Mouse (Mus musculus) inflammation-experienced regulatory T-cells, adult 6 months (primary cell): ENCODE data around the gene Pdhx. TPM values are rescaled to one million over a fixed set of nuclear protein-coding genes. Genes with fewer than 3 reads are reported as not detected.

Experiments
- ATAC-seq: one replicate; pipeline ENCODE4 v1.8.0; 2017
- polyA plus RNA-seq, 3 experiments: library from polyadenylated mRNA; unstranded; fragments of 100-300 nt; shearing (Covaris generic); gene quantifications; one replicate each; pipeline ENCODE4 v1.2.1; 2017

The Pdhx gene
- polyA plus RNA-seq, 3 experiments from 2014 or later, result 14.8 to 21.4 (median 18.4) TPM

DNA sequence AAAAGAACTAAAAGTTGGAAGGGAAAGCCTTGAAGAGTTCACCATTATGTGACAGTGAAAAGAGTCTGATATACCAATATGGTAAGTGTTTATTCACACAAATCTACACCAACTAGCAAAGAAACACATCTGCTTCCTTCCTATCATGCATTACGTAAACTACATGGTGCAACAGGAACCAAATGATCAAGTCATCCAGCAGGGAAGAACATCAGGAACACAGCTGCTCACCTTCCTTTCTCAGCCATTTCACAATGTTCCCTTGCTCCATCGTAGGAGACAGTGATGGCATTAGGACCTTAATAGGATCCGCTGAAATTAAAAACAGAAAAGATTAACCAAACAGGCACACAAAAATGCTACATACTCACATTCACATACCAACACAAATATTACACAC lies 15.0 kb downstream of the Pdhx start:
- no peak for ATAC-seq

DNA sequence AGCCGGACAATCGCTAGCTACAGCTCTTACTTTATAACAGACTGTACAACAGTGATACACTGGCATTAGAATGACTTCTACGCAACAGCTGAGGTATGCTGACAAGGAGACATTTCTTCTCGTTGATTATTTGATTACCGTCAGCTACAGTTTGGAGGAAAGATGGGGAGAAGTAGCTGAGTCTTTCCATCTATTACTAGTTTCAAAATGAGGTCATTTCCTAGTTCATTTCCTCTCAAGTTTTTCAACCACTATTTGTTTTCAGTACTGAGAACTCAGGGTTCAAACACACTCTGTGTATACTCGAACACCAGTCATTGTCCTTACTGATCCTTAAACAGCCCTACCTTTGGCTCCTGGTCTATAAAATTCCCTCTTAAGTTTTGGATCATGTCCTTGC lies 17.5 kb downstream of the Pdhx start:
- ATAC-seq, result no peak

DNA sequence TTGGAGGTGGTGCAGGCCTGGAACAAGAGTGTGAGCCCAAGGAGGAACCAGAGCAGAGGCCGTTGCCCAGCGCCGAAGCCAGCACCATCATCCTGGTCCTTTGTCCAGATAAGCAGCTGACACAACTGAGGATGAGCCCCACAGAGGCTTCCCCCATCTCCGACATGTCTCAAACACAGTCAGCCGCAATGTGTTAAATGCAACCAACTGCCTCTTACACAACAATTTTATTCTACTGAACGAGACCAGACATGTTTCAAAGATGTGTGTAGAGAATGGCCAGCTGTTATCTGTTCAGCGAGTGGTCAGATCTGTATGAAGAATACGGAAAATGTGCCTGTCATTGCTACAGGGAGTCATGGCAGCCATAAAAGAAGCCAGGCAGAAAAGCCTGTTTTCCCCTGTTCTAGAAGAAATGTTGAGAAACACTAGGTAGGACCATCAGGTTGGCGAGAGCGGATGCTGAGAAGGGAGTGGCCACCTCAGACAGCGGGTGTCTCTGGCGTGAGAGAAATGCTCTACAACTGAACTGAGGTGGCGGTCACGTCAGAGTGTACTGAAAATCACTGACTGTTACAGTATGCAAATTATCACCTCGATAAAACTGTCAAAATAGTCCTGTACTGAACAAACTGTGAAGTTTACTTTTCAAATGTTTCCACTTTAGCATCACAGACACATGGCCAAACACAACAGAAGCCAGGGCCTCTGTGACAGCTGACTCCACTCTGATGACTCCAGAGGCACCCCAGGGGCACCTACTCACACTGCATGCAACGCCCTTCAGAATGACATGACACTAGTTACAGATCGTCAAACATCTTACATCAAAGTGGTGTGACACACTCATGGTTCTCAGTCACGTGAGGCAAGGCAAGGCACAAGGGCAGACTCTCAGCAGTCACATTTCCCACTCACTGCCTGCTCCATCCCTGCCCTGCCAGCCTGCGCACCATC lies 21.1 kb downstream of the Pdhx start:
- ATAC-seq, result no peak

DNA sequence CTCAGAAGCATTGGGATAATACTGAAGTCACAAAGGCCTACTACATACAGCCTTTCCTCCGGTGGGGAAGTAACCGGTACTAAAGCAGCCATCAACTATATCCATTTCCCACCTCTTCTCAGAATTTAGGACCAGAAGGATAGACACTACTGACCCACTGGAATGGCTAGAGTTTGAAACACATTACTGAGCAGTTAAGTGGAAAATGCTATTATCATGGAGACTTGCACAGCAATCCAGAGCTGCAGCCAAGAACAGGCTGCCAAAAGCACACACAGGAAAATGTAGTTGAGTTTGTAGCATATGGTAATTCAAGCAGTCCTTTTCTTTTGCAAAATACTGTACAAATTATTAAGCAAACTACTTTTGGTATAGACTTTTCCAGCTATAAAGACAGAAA lies 28.0 kb downstream of the Pdhx start:
- ATAC-seq, result no peak

DNA sequence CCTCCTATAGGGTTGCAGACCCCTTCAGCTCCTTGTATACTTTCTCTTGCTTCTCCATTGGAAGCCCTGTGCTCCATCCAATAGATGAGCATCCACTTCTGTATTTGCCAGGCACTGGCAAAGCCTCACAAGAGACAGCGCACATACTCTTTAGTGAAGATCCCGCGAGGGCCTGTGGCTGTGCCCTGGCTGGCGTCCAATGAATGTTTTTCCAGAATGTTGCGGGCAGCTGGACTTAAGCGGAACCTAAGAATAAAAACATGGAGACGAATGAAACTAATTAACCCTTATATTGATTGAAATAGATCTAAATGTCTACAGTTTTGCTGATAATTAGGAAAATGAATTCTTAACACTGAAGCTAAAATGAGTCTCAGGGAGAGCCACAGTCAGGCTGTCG lies 32.4 kb downstream of the Pdhx start:
- no peak for ATAC-seq

DNA sequence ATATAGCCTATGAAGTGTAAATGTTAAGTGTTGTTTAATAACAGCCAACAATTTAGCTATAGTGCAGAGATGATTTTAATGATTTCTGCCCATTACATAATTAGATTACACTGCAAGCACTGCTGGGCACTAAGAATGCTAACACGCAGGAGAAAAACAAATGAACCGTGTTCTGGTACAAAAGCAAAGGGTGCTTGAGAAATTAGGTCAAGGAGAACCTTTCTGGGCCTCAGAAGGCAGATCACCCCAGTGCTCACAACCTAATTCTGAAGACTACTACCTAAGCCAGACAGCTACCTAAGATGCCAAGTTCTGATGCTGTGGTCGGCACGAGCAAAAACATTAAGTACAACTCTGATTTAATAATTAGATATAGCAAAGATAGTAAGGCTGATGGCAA lies 35.5 kb downstream of the Pdhx start:
- ATAC-seq, result no peak

DNA sequence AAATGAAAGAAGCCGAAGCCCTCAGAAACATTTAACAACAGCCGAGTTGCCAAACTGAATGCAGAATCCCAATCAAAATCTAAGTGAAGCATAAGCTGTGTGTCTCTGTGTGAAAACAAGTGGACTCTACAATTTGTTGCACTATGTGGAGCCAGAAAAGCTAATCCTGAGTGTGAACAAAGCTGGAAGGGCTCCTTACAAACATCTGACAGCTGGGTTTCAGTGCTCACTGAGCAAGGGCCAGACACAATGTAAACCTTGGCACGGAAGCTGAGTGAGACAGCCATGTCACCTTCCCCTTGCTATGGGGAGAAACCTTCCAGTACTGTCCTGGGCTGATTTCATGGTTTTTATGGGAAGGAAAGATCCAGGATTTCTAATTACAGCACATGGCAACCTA lies 50.6 kb downstream of the Pdhx start:
- no peak for ATAC-seq

DNA sequence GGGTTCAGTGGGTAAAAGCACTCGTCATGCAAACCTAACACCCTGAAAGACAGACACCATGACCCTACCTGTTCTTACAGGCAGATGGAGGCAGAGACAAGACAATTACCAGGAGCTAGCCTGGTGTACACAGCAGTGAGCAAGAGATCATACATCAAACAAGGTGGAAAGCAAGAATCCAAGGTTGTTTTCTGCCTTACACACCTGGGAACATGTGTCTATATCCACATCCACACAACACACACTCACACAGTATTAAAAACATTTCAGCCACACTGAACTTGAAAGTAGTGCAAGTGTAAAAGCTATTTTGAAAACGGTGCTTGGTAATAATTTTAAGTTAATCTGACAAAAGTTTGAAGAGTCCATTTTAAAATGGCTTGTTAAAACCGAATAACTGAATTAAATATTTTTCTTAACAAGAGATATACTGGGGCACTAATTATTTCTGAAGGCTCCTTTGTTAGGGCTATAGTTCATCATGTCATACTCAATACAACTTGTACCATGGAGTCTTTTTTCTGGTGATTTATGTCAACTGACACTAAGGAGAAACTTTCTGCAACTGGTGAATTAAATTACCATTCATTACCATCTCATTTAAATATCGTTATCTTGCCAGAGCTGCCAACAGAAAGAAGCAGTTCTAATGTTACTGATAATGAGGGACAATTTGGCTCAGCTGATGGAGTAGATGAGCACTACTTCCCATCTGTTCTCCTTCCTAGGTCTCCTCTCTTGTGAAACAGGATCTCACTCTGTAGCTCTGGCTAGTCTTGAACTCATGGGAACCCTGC lies 52.9 kb downstream of the Pdhx start:
- ATAC-seq, result no peak

DNA sequence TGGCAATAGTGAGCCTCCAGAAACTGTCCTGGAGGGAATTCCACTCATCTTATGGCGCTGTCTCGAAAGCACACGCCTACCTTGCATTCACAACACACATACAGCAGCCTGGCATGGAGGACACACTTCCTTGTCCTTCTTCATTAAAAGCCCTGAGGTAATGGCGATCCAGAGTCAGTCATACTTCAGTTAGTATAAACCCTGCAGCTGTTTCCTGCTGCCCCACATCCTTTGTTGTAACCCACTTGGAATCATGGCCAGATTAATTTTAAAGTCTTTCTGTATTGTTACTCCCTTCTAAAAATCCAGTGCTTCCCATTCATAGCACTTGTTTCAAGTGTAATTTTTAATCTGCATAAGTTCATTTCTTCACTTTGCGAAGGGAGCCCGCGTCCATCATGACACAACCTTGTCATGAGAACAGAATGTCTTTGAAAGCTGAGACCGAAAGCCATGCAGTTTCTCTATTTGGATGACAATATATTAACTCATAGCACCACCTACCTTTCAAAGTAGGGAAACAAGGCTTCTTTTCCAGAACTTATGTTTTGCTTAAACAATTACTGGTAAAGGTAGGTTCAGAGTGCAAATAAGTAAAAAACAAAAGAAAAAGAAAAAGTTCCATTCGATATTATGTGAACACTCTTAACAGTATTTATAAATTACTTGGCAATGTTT lies 54.4 kb downstream of the Pdhx start:
- peak; percentile 95 for ATAC-seq

DNA sequence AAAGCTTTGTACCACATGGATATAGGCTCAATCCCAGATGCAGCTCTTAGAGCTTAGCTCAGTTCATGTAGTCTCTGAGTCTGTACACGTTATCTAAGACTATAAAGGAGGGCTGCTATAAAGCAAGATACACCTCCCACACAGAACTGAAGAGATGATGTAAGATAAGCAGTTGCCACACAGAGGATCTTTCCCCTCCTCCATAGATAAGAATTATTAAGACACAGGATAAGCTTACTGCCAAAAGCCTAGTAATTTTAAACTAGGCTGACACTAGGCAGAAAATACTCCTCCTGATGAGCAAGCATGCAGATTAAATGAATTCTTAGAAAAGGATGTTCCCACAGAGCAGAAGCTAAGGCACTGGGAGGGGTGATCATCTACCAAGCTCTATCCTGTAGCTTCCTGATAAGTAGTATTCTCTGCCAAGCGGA lies 55.9 kb downstream of the Pdhx start:
- no peak for ATAC-seq

DNA sequence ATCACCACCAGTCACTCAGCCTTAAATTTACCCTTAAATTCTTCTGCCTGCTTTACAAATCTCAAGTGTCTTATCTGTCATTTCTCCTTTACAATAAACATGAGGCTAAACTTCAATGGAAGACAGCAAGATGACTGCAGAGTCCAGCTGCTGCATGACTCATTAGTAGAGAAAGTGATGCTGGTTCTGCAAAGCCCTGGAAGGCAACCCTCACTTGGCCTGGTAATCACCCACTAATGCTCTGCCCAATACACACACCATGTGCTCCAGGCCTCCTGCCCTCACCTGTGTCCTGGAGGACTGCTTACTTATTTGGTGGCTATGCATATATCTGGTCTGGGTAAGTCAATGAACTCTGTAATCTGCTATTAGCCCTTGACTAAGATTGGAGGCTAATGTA lies 57.2 kb downstream of the Pdhx start:
- ATAC-seq, result no peak

DNA sequence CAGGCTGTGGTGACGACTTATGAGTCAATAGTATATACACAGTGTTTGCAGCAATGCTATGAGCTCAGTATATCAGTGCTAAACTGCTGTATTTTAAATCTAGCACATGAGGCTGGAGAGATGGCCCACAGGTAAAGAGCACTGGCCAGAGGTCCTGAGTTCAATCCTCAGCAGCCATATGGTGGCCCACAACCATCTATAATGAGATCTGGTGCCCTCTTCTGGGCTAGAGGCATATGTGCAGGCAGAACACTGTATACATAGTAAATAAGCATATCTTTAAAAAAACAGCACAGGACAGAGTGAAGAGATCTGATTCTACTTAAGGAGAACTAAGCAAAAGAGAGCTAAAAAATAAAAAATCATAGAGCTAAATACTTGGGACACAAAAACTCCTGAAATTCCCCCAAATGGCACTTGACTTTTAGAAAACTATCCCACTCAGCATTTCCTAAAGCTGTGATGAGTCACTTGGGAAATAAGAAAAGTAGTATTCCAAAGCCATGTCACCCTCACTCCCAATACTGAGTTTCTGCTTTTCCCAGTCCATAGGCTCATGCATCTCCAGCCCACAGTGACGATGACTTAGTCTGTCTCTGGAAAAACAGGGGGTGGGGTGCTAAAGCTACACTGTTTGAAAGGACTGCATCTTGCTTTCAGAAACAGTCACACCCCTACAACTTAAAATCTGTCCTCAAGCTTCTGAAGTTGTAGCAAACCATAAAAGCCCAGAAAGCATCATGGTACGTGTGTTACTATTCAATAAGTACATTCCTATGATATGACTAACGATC lies 60.3 kb downstream of the Pdhx start:
- no peak for ATAC-seq

DNA sequence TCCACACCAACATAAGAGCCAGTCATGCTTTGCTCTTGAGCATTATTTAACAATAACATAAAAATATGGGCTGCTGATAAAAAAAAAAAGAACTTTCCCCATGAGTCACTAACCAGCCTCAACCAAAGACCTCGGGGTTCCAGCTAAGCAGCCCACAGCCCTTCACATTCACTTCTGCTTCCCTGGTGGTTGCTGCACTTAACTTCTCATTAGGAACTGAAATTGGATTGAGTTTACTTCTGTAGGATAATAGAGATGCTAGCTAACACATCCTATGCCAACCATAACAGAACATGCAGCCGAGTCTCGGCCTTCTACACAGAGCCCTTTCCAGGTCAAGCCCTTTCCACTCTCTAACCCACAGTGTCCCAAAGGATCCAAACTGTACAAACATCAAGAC lies 65.1 kb downstream of the Pdhx start:
- ATAC-seq, result no peak

DNA sequence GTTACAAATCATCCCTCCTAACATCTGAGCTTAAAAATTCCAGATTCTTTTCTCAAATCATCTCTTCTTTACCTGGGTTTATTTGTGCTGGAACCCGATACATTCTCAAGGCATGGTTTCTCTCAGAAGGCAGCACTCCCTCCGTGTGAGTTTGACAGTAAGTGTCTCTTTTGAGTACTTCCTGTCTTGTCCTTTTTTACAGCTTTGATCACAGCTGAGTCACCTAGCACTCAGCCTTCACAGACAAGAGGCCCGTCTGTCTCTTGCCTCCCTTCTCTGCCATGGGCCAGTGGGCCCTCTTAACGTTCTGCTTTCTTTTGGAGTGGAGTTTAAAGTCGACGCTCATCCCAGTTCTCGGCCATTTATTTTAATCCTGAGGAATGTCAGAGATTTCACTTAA lies 68.7 kb downstream of the Pdhx start:
- ATAC-seq, result peak; percentile 95

DNA sequence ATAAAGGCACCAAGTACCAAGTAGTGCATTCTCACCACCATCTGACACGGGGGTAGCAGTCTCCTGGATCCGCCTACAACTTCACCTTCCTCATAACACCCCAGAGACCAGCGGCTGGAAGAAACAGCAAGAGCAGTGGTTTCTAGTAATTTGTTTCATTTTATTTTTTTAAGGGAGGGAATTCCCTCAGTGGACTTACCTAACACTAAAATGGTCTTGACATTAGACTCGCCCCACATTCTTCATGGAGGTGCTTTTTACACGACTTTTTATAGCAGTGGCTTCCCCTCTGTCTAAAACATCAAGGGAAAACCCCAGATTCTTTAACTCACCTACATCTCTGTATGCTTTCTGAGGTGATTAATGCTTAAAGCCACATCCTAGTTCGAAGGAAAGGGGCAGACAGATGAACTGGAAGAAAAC lies 74.1 kb downstream of the Pdhx start:
- peak; percentile 93 for ATAC-seq

DNA sequence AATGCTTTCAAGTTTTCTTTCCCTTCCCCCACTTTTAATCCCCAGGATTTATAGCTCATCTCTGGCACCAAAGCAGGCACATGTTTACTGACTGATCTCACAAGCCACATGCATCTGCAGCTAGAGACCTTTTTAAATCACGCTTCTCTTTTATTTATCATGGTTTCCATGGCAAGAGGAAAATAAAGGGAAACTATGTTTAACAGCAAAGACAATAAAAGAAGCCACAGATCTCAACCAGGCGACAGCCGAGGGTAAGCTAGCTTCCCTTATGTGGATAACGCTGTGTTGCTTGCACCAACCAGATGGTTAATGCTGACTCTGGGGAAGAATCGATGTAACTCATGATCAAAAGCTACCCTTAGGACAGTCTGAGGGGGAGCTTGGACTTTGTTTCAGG lies 75.0 kb downstream of the Pdhx start:
- ATAC-seq, result no peak

DNA sequence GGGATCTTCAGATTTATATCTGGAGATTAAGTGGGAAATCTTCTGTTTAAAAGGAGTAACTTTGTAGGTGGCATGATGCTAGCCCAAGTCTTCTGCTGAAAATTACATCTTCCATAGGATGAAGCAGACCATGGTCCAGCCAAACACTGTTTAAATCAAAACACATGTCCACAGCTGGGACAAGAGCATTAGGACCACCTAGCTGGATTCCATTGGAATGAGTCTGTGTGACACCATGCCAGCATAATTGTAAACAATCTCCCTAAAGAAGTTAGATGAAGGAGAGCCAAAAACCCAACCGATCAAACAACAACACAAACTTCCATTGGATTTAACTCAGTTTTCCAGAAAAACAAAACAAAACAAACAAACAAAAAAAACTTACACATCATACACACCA lies 75.4 kb downstream of the Pdhx start:
- no peak for ATAC-seq

DNA sequence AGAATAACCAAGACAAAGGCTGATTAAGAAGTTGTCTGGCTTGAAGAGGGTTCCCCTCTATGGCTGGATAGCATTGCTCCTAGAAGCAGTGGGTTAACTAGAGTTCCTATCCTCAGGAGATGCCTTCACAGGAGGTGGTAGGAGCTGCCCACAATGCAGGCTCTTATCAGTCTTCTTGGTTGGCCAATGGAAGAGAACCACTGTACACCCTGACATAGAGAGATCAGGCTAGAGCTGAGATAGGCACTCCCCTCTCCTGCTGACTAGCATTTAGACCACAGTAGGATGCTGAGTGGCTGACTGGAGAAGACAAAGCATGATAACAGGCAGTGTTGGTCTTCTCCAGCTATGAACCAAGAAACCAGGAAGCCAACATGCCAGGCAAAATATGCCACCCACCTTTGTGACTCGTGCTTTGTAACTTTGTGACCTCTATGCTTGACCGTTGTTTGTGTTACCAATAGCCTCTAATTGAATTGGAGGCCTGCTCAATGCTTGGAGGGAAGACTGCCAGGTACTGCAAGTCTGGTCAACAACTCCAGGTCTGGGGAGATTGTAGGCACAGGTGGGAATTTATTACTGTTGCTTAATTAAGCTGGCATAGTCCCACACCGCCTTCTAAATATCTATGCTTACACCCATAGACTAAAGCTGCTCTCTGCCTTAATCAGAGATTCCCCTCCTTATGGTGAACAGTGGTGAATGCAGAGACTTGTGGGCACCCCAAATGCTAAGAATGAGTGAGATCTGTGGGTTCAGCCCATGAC lies 79.3 kb downstream of the Pdhx start:
- ATAC-seq, result no peak

DNA sequence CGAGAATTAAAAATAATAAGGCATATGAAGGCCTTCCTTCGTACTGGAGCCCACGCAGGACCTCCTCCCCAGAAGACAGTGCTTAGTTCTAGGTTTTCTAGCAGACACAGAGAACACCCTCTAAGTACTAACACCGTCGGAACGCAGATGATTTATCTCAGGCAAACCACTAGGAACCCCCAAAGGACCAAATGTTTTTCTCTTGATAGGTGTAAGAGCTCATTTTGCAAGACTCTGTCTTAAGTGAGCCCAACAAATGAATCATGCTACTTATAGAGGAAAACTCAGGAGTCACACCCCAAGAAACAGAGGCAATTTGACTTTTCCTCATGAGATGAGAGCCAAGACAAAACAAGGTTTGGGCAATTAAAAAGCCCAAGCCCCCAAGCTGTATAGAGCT lies 80.9 kb downstream of the Pdhx start:
- ATAC-seq, result no peak

DNA sequence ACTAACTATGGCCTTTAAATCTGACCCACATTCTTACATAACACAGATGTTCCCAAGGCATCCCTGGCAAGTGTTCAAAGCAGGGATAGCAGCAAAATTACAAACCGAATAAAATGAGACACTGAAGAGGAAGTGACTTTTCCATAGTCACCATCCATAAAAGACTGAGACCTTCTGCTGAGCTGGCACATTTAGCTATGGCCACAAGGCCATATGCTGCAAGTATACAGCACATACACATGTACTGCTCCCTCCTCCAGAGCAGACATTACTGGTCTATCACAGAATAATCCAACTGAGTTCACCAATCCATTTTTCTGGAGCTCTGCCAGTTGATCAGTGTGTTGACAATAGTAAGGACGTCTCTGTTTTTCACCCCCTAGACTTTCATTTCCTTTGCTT lies 83.0 kb downstream of the Pdhx start:
- peak; percentile 72 for ATAC-seq

DNA sequence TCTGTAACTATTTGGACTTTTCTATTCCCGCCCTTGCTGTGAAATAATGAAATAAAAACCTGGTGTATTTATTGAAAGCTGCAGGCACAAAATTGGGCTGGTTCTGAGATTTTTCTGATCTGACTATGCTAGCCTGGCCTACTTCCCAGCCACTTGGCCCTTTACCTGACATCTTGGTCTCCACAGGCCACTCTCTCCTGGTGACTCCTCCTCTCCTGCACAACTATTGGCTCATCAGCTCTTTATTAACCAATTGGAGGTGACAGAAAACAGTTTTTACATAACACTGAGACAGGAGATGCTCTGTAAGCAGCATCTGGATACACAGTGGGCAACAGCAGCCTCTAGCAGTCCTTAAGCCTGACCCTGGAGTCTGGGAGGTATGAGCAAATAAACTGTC lies 83.9 kb downstream of the Pdhx start:
- no peak for ATAC-seq

DNA sequence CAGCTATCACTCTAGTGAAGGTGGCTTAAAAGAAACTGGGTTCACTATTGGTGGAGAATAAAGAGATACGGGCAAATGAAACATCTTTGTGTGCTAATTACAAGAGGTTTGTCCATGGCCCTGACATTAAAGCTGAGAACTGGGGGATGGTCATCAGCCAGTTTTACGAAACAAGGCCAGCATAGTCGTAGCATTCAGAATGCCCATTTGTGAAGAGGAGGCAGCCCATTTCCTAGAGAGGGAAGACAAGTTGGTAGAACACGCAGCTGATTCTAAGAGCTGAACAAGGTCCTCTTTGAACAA lies 85.7 kb downstream of the Pdhx start:
- ATAC-seq, result no peak
